Mouse (Mus musculus): ENCODE measurements around the gene Mga. TPM values are rescaled to one million over a fixed set of nuclear protein-coding genes. Genes with fewer than 3 reads are reported as not detected.

The Mga gene
- total RNA-seq, 2 experiments from 2014 or later = 71.8 to 77.0 TPM

GRCm38 (mm10) chr2:120008672-120009071 is 111.6 kb downstream of the Mga start:
- Histone ChIP-seq H3K27ac (no peak overlapping the region), H3K4me3 (no peak overlapping the region)
- intact Hi-C loops (cut with DNase I) = no loop called here
- no peak for DNase-seq (ENCODE audit: extremely low spot score in 1 of 2, low spot score in 2 of 2)
- no peak for TF ChIP-seq CTCF (IDR thresholded peaks at IDR 0.05)

- intact Hi-C loops (cut with DNase I) = loop anchor here (1.0 kb wide), 1 partner anchor 41 kb away; no protein-coding TSS in a partner anchor
- peak; percentile 88 for TF ChIP-seq CTCF (IDR thresholded peaks at IDR 0.05)
- H3K4me3 ChIP-seq = no peak overlapping the region
- peak; percentile 50 to 55 for DNase-seq (ENCODE audit: extremely low spot score in 1 of 2, low spot score in 2 of 2)
- no peak overlapping the region for H3K27ac ChIP-seq
Measured at GRCm38 (mm10) chr2:120011462-120012200, 114.6 kb downstream of the Mga start.

GRCm38 (mm10) chr2:120012924-120013323 is 115.9 kb downstream of the Mga start:
- DNase-seq (ENCODE audit: extremely low spot score in 1 of 2, low spot score in 2 of 2) = no peak
- no peak for TF ChIP-seq CTCF (IDR thresholded peaks at IDR 0.05)
- intact Hi-C loops (cut with DNase I) = no loop called here
- Histone ChIP-seq H3K27ac (no peak overlapping the region), H3K4me3 (no peak overlapping the region)

GRCm38 (mm10) chr2:120013831-120014486 is 116.9 kb downstream of the Mga start:
- H3K27ac ChIP-seq = no peak overlapping the region
- no peak for TF ChIP-seq CTCF (IDR thresholded peaks at IDR 0.05)
- intact Hi-C loops (cut with DNase I) = no loop called here
- H3K4me3 ChIP-seq = no peak overlapping the region
- DNase-seq (ENCODE audit: extremely low spot score in 1 of 2, low spot score in 2 of 2) = no peak

- no peak overlapping the region for H3K27ac ChIP-seq
- intact Hi-C loops (cut with DNase I) = no loop called here
- no peak for TF ChIP-seq CTCF (IDR thresholded peaks at IDR 0.05)
- H3K4me3 ChIP-seq = no peak overlapping the region
- no peak for DNase-seq (ENCODE audit: extremely low spot score in 1 of 2, low spot score in 2 of 2)
Measured at GRCm38 (mm10) chr2:120015882-120016281, 118.9 kb downstream of the Mga start.

- no peak for DNase-seq (ENCODE audit: extremely low spot score in 1 of 2, low spot score in 2 of 2)
- Histone ChIP-seq H3K27ac (no peak overlapping the region), H3K4me3 (no peak overlapping the region)
- TF ChIP-seq CTCF (IDR thresholded peaks at IDR 0.05) = no peak
- intact Hi-C loops (cut with DNase I) = no loop called here
Measured at GRCm38 (mm10) chr2:120017599-120017998, 120.6 kb downstream of the Mga start.

Small RNAs within 50 kb of the gene (microRNA-seq; reads per million reads assigned to microRNA genes)
- gene Mir7665 = 0.48 to 0.49 reads per million in 2 experiments

Other genes with a start within 250 kb of the Mga start
- gene Ndufaf1, start 234.4 kb upstream of the Mga start, total RNA-seq (2021) = 10 to 100 TPM; 32.5 to 35.5 TPM
- 10 to 100 TPM; 61.4 to 62.5 TPM for gene Rtf1, start 222.2 kb upstream of the Mga start, total RNA-seq (2021)
- 100 to 1,000 TPM; 186 to 195 TPM for gene Itpka, start 154.9 kb upstream of the Mga start, total RNA-seq (2021)
- gene Ltk, start 136.8 kb upstream of the Mga start, total RNA-seq (2021) = 10 to 100 TPM; 22.5 to 25.0 TPM
- gene Rpap1, start 109.7 kb upstream of the Mga start, total RNA-seq (2021) = 10 to 100 TPM; 18.6 to 19.5 TPM
- 100 to 1,000 TPM; 203 to 208 TPM for gene Tyro3, start 99.5 kb upstream of the Mga start, total RNA-seq (2021)
- 10 to 100 TPM; 54.1 to 57.0 TPM for gene Mapkbp1, start 75.5 kb downstream of the Mga start, total RNA-seq (2021)
- 1 to 10 TPM; 4.7 to 6.9 TPM for gene Jmjd7, start 130.3 kb downstream of the Mga start, total RNA-seq (2021)
- 1 to 10 TPM in 1 of 2 experiments, under 1 TPM in 1; 0.97 to 1.3 TPM for gene Gm28042, start 130.3 kb downstream of the Mga start, total RNA-seq (2021)
- 1 to 10 TPM; 3.9 to 4.1 TPM for gene Pla2g4b, start 136.2 kb downstream of the Mga start, total RNA-seq (2021)